Mouse (Mus musculus) erythroblast, adult 5-6 weeks (primary cell): ENCODE data around the gene Atp7a. TPM values are rescaled to one million over a fixed set of nuclear protein-coding genes. Genes with fewer than 3 reads are reported as not detected.
"Not testable (repeated sequence)": the region's sequence is repeated elsewhere in the genome, so short reads cannot be mapped to it uniquely, and the experiment has no call there.

Experiments
- ATAC-seq: replicated peaks from 2 replicates; pipeline ENCODE4 v1.8.0; 2016; ENCODE audit warnings: moderate number of reproducible peaks, mild to moderate bottlenecking, moderate TSS enrichment, inconsistent platforms; ENCODE audit not compliant: poor library complexity, low FRiP score, severe bottlenecking
- total RNA-seq, 2 experiments: library from RNA; stranded (forward) in 1 of 2; stranded (reverse) in 1 of 2; fragments of 150-400 nt in 1 of 2; fragments of 200-764, 138-1000 nt in 1 of 2; gene quantifications; 2 replicates each; pipeline versions ENCODE4 v1.2.3 to v1.2.4; 2015 to 2017; ENCODE audit warnings: low replicate concordance in 2 of 2

Atp7a gene
- total RNA-seq, 2 experiments from 2014 or later = 5.6 to 7.3 TPM

DNA sequence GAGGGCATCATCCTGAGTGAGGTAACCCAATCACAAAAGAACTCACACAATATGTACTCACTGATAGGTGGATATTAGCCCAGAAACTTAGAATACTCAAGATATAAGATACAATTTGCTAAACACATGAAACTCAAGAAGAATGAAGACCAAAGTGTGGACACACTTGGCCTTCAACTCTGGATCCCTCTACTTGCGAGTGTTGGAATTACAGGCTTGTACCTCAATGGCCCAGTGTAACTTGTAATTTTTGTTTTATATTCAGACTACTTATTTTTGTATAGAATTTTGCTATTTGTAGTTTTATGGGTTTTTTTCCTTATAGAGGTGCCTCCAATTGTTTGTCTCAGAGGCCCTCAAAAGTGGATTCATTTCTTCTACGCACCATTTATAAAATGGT lies 50.8 kb downstream of the Atp7a start:
- ATAC-seq = not testable (repeated sequence)

GRCm38 (mm10) chrX:106080811-106081443 lies 53.9 kb downstream of the Atp7a start:
- ATAC-seq = no peak

DNA sequence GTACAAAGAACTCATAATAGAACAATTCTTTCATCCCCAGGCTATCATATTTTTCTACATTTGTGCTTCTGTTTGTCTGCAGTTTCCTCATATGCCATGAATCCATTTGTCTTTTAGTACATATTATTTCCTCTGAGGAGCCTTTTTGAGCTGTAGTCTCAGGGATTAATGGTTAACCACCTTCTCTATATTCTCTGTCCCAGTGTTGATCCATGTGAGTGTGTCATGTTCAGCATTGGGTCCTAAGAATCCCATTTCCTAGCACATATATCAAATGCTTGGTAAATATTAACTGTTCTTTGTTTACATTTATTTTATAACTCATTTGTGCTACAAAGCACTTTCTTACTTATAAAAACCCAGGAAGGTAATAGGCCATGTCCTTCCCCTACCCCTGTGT lies 55.4 kb downstream of the Atp7a start:
- ATAC-seq = no peak

DNA sequence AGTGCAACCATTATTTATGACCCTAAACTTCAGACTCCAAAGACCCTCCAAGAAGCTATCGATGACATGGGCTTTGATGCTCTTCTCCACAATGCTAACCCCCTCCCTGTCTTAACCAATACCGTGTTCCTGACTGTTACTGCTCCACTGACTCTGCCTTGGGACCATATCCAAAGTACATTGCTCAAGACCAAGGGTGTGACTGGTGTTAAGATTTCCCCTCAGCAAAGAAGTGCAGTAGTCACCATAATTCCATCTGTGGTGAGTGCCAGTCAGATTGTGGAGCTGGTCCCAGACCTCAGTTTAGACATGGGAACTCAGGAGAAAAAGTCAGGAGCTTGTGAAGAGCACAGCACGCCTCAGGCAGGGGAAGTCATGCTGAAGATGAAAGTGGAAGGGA lies 58.1 kb downstream of the Atp7a start:
- no peak for ATAC-seq

- no peak for ATAC-seq
These were observed 58.5 kb downstream of the Atp7a start for GRCm38 (mm10) chrX:106085564-106085963.

- ATAC-seq = no peak
These were observed 65.9 kb downstream of the Atp7a start for GRCm38 (mm10) chrX:106092939-106093338.

GRCm38 (mm10) chrX:106105464-106105863 lies 78.4 kb downstream of the Atp7a start:
- no peak for ATAC-seq

- no peak for ATAC-seq
These were observed 86.8 kb downstream of the Atp7a start for GRCm38 (mm10) chrX:106113881-106114280.

- ATAC-seq = no peak
These were observed 87.6 kb downstream of the Atp7a start for GRCm38 (mm10) chrX:106114674-106115073.

- no peak for ATAC-seq
These were observed 95.7 kb downstream of the Atp7a start for GRCm38 (mm10) chrX:106122823-106123222.

- no peak for ATAC-seq
These were observed 101.2 kb downstream of the Atp7a start for GRCm38 (mm10) chrX:106128283-106128682.

GRCm38 (mm10) chrX:106129877-106130276 lies 102.8 kb downstream of the Atp7a start:
- no peak for ATAC-seq

DNA sequence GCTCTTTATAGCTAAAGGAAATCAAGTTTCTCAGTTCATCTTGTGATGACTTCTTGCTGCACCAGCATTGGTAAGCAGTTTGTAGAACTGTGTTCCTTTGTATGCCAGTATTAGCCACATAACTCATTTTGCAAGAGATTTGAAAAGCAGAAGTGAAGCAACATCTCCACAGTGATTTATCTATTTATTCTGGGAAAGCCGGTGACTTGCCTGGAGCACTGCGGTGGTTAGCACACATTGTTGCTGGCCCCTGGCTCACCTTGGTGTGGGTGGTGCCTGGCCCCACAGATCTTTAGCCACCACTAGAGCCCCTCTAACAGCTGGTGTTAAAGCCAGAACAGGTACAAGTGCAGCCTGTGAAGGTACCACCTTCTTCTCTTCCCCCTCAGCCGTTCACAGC lies 107.8 kb downstream of the Atp7a start:
- ATAC-seq = no peak

DNA sequence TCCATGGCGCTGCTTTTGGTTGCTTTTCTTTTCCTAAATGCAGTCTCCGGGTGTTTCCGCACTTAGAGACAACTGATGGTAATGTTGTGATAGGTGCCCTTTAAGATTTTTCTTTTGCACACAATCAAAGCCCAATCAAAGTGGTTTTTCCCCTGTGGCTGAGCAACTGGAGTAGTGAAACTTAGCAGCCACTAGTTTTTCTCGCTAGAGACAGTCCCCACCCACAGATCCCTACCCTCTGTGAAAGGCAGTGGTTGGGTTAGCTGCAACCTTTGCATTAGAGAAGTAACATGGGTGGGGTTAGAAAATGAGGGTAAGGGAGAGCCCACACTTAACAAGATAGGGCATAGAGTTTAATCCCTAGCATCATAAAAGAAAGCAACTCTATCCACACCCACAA lies 108.4 kb downstream of the Atp7a start:
- no peak for ATAC-seq

GRCm38 (mm10) chrX:106135916-106136575 lies 109.0 kb downstream of the Atp7a start:
- no peak for ATAC-seq

- ATAC-seq = no peak
These were observed 112.4 kb downstream of the Atp7a start for GRCm38 (mm10) chrX:106139309-106140070.

DNA sequence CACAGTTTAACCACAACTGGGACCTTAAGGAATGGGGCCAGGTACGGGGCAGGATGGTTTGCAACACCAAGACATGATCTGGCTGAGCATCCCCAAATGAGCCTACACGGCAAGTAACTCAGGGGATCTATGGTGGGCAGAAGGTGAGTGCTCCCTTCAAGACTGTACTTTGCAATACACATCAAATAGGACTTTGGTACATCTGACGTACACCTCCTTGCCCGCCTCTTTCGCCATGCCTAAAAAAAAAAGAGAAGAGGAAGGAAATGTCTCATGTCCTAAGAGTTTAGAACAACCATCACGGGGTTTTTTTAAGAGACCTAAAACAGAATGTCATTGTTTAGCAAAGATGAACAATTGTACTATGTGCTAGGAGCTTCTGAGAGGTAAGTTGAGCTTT lies 115.9 kb downstream of the Atp7a start, which contains the start of gene Tlr13:
Tlr13 (plus strand) TSS at position 269 of the 400 bp plus-strand sequence.
- no peak for ATAC-seq

DNA sequence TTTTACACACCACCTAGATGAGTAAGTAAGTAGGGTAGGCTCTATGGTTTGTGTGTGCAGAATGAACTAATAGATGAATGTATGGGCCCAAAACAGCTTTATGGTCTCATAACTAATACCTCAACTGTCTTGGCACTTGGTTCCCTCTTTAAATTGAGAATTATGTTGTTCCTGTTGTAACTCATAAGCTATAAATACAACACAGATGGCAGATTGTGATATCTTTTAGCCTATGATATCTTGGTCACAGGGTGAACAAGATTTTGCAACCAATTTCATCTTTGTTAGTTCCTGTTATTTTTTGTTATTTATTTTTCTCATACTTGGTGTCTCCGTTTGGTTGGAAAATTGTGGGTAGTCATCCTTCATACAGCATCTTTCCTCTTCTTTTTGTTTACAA lies 121.1 kb downstream of the Atp7a start:
- no peak for ATAC-seq

DNA sequence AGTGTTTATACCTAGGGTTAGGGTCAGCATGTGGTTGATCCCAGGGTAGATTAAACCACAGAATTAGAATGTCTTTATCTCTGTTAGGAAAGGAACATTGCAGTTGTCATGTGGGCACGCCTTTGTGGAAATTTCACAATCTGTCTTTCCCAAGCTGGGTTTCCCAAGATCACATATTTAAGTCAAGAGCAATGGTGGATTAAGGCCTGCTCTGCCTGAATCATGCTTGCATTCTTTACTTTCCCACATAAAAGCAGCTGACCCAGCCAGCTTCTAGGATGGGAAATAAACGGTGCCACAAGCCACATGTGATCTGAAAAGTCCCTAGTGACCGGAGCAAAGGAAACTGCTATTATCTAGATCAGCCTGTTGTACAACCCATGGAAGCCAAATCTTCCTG lies 122.4 kb downstream of the Atp7a start:
- ATAC-seq = no peak

DNA sequence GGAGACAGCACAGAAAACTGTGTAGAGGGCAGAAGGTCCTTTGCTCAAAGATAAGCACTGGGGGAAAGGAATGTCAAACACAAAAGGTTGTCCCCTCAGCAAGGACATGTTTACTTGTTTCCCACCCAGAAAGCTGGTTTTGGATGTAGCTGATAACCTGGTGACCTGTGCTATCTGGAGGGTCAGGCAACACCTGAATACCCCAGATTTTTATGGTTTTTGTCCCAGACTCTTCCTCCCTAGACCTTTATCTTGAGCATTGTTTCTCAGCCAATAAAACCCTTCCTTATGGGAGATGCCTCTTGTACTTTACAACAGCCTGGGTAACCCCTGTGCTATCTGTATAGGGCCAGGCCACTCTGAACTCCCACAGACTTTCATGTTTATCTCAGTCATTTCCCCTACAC lies 127.1 kb downstream of the Atp7a start:
- no peak for ATAC-seq

- ATAC-seq = no peak
These were observed 128.8 kb downstream of the Atp7a start for GRCm38 (mm10) chrX:106155892-106156291.
